Mouse (Mus musculus) C2C12 (cell line): Measurements from ENCODE around the gene Mfsd5.

Source experiments
- CEBPB ChIP-seq: IDR thresholded peaks from one replicate; pipeline ENCODE4 v1.6.1; 2011; ENCODE audit warnings: low read depth, mild to moderate bottlenecking, control low read depth, moderate library complexity
- CTCF ChIP-seq: IDR thresholded peaks from one replicate; pipeline ENCODE4 v1.5.1; 2011; ENCODE audit not compliant: control insufficient read depth, insufficient read depth, insufficient read length
- FOSL1 ChIP-seq: IDR thresholded peaks from one replicate; pipeline ENCODE4 v1.8.0; 2011; ENCODE audit warnings: mild to moderate bottlenecking, low read length; ENCODE audit not compliant: poor library complexity, insufficient read depth, severe bottlenecking
- MAX ChIP-seq: IDR thresholded peaks from one replicate; pipeline ENCODE4 v1.6.1; 2011; ENCODE audit warnings: mild to moderate bottlenecking, control low read depth
- MYOD1 ChIP-seq: IDR thresholded peaks from one replicate; pipeline ENCODE4 v1.6.1; 2011; ENCODE audit warnings: low read depth; ENCODE audit not compliant: control insufficient read depth, insufficient read length
- MYOG ChIP-seq: IDR thresholded peaks from one replicate; pipeline ENCODE4 v1.6.1; 2011; ENCODE audit not compliant: control insufficient read depth, insufficient read length; ENCODE audit errors: extremely low read depth
- USF1 ChIP-seq: IDR thresholded peaks from one replicate; pipeline ENCODE4 v1.6.1; 2011; ENCODE audit warnings: low read depth, mild to moderate bottlenecking, control low read depth, moderate library complexity

DNA sequence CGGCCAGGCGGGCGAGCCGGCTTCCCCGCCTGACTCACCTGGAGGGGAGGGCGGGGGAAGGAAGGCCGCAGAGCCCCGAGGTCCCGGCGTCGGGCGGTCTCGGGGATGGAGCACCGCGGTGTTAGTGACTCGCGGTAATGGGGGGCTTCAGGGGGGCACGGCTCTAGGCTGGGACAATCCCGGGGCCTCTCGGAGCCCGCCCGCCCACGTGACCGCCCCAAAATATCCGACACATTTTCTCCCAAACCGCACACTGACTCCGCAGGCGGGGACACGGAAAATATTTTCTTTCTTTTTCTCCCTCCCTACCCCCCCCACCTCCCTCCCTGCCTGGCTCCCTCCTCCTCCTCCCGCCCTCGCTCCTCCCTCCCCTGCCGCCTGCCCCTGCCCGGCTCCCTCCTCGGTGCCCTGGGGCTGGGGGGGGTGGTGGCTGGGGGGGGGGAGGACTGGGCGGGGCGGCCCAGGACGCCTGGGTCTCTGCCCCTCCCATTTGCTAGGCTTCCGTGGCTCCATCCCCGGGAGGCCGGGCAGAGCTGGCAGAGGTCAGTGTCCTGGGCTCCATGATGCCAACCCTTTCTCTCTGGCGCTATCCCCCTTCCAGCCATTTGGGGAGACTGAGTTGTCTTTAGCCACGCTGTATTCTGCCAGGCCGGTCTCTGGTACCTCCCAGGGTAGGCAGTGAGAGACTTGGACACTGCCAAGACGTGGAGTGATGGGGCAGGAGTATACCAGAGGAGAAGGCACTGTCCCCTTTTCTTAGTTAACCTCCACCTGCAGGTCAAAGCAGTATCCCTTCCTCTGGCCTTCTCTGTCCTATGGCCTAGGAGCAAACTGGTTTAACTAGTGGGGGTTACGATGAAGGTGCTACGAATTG is 21.8 kb upstream of the Mfsd5 start, which contains the start of gene Rarg:
- no peak for TF ChIP-seq CTCF
- no peak for TF ChIP-seq MAX
- TF ChIP-seq FOSL1, result no peak
- peak; percentile 86 for TF ChIP-seq USF1
- no peak for TF ChIP-seq MYOG
- TF ChIP-seq MYOD1, result no peak
- no peak for TF ChIP-seq CEBPB
